Mouse (Mus musculus) frontal cortex, adult (tissue): Measurements from ENCODE around the gene Fam162a.
"Not testable (repeated sequence)": the region's sequence is repeated elsewhere in the genome, so short reads cannot be mapped to it uniquely, and the experiment has no call there.

Experiments used
- ATAC-seq: cut with Nextera tagmentation; 2 replicates; pipeline ENCODE4 v1.9.2; 2017; ENCODE audit warnings: mild to moderate bottlenecking, moderate library complexity, mixed read lengths; ENCODE audit not compliant: low TSS enrichment

Gene Fam162a

GRCm38 (mm10) chr16:36071450-36072379, at the start of gene Fam162a, which contains the start of gene Ccdc58:
TSS of gene Fam162a (minus strand) at chr16:36071594.
TSS of gene Ccdc58 (plus strand) at chr16:36071685.
- ATAC-seq, result peak; percentile 95

- not testable (repeated sequence) for ATAC-seq
These were observed 44.4 kb upstream of the Fam162a start for GRCm38 (mm10) chr16:36115751-36116150.

- ATAC-seq, result not testable (repeated sequence)
These were observed 40.1 kb upstream of the Fam162a start for GRCm38 (mm10) chr16:36111486-36111885.

- no peak for ATAC-seq
These were observed 30.8 kb upstream of the Fam162a start for GRCm38 (mm10) chr16:36102211-36102610.

GRCm38 (mm10) chr16:36101526-36101925, 30.1 kb upstream of the Fam162a start:
- no peak for ATAC-seq

- not testable (repeated sequence) for ATAC-seq
These were observed 26.6 kb upstream of the Fam162a start for GRCm38 (mm10) chr16:36097813-36098499.

GRCm38 (mm10) chr16:36094079-36094478, 22.7 kb upstream of the Fam162a start:
- no peak for ATAC-seq

GRCm38 (mm10) chr16:36090785-36091509, 19.6 kb upstream of the Fam162a start:
- ATAC-seq, result no peak

GRCm38 (mm10) chr16:36089850-36090616, 18.6 kb upstream of the Fam162a start:
- ATAC-seq, result no peak

- no peak for ATAC-seq
These were observed 17.7 kb upstream of the Fam162a start for GRCm38 (mm10) chr16:36089065-36089464.

GRCm38 (mm10) chr16:36087846-36088245, 16.5 kb upstream of the Fam162a start:
- ATAC-seq, result no peak

- ATAC-seq, result no peak
These were observed 8.5 kb upstream of the Fam162a start for GRCm38 (mm10) chr16:36079916-36080315.

GRCm38 (mm10) chr16:36074772-36075171, 3.4 kb upstream of the Fam162a start:
- no peak for ATAC-seq

GRCm38 (mm10) chr16:36072410-36073011, 1.1 kb upstream of the Fam162a start:
- ATAC-seq, result no peak

GRCm38 (mm10) chr16:36071071-36071449, 334 bp downstream of the Fam162a start:
- ATAC-seq, result peak; percentile 44; the same call in 1 of the 2 replicates

- no peak for ATAC-seq
These were observed 1.4 kb downstream of the Fam162a start for GRCm38 (mm10) chr16:36069819-36070575.

GRCm38 (mm10) chr16:36068356-36068755, 3.0 kb downstream of the Fam162a start:
- no peak for ATAC-seq

GRCm38 (mm10) chr16:36067694-36068093, 3.7 kb downstream of the Fam162a start:
- no peak for ATAC-seq

GRCm38 (mm10) chr16:36064904-36065303, 6.5 kb downstream of the Fam162a start:
- ATAC-seq, result no peak

GRCm38 (mm10) chr16:36063315-36063714, 8.1 kb downstream of the Fam162a start:
- peak; percentile 27 for ATAC-seq
